Mouse (Mus musculus) embryo, embryonic 10 days (tissue): Measurements from ENCODE around the gene Nelfcd.

Source experiments
- DNase-seq: peaks from one replicate; pipeline ENCODE4 v3.0.0-alpha.2; 2015; ENCODE audit warnings: low spot score

Nelfcd gene

GRCm38 (mm10) chr2:174415731-174416310 is at the start of gene Nelfcd:
TSS of gene Nelfcd (plus strand) at chr2:174415804.
- DNase-seq, result peak; percentile 100

- no peak for DNase-seq
These were observed 49.0 kb upstream of the Nelfcd start for GRCm38 (mm10) chr2:174366571-174366970.

GRCm38 (mm10) chr2:174381021-174381420 is 34.6 kb upstream of the Nelfcd start:
- DNase-seq, result no peak

GRCm38 (mm10) chr2:174391936-174392335 is 23.7 kb upstream of the Nelfcd start:
- DNase-seq, result no peak

DNA sequence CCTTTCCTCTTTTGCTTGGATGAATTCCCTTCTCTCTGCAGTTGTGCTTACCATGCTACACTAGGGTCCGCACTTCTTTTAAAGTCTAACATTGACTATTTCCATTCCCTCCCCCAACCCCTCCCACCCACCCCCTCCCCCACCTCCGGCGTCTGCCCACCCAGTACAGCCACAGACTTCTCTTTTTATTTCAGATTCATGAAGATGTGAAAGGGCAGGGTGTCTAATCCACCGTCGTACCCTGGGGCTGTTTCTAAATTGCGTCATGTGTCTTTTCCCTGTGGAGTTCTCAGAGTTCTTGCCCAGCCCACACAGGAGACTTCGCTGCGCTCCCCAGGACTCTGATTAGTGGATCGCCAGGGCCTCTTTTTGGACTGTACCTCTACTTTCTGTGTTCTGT is 23.1 kb upstream of the Nelfcd start:
- no peak for DNase-seq

- DNase-seq, result no peak
These were observed 22.2 kb upstream of the Nelfcd start for GRCm38 (mm10) chr2:174393383-174393782.

DNA sequence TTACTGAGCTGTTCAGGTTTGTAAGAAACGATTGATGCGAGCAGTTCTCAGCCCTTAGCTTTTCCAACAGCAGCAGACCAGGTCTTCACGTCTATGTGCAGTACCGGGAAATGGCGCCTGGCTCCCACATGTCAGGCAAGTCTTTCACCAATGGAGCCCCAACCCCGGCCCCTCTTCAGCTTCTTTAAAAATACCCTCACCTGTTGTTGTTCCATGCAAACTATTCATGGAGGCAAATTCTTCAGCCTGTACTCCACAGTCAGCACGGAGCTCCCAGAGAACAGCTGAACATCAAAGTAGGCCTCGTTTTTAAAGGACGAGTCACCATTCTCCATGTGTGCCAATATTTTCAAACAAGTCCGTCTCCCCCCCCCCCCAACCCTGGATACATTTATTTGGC is 19.0 kb upstream of the Nelfcd start:
- DNase-seq, result no peak

DNA sequence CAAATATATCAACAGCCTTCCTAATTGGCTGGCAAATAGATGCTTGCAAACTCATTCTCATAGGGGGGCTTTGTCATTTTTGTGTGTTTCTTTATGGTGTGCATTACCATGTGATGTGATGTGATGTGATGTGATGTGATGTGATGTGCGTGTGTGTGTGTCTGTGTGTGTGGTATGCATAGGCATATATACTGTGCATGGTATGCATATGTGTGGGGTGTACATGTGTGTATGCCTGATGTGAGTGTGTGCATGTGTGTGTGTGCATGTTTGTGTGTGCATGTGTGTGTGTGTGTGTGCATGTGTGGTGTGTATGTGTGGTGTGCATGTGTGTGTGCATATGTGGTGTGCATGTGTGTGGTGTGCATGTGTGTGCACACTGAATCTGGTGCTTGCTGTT is 18.5 kb upstream of the Nelfcd start:
- DNase-seq, result no peak

DNA sequence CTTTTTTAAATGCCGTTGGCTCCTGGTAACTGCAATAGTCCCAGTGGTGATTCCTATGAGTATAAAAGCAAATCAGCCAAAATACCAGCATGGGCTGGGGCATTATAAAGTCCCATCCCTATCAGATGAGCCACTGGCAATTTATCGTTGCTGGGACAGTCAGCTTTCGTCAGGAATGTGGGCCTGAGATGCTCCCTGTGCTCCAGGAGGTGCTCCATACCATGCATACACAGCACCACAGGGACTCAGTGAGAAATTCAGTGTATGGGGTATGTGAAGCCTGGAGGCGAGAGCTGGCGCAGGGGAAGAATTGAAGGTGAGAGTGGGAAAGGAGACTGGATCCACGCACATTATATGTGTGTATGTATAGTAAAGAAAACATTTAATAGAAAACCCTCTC is 17.7 kb upstream of the Nelfcd start:
- DNase-seq, result no peak

GRCm38 (mm10) chr2:174400396-174400795 is 15.2 kb upstream of the Nelfcd start:
- DNase-seq, result no peak

DNA sequence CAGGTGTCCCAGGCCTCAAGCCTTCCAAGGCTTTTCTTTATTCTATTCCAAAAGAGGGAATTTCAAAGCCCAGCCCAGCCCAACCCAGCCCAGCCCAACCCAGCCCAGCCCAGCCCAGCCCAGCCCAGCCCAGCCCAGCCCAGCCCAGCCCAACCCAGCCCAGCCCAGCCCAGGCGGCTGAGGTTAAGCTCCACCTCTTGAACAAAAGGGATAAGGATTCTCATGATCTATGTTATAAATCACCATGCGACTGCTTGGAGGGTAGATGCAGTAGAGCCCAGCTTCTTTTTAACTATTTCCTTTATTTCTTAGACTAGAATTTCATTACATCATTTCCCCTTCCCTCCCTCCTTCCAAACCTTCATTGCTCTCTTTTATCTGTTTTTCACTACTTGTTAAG is 5.4 kb upstream of the Nelfcd start:
- DNase-seq, result no peak

DNA sequence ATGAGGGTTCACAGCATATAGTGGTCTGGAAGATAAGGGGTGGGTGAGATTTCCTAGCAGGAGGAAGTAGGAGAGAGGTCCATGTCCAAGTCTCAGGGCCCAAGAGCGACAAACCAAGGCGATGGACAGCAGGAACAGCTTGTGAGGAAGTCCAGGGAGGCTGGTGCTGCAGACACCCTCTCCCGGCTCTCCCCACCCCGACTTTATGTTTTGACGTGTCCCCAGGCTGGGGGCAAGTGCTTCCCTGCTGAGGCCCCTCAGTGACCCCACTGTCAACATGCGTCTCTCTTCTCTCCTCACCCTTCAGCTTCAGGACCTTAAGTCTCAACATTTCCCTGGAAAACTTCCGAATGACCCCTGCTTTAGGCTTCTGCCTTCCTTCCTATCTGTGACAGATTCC is 2.5 kb upstream of the Nelfcd start:
- no peak for DNase-seq

- no peak for DNase-seq
These were observed 438 bp upstream of the Nelfcd start for GRCm38 (mm10) chr2:174415001-174415730.

GRCm38 (mm10) chr2:174421107-174421506 is 5.5 kb downstream of the Nelfcd start:
- no peak for DNase-seq

GRCm38 (mm10) chr2:174424301-174425085 is 8.9 kb downstream of the Nelfcd start:
- DNase-seq, result no peak

- no peak for DNase-seq
These were observed 11.3 kb downstream of the Nelfcd start for GRCm38 (mm10) chr2:174426856-174427255.

DNA sequence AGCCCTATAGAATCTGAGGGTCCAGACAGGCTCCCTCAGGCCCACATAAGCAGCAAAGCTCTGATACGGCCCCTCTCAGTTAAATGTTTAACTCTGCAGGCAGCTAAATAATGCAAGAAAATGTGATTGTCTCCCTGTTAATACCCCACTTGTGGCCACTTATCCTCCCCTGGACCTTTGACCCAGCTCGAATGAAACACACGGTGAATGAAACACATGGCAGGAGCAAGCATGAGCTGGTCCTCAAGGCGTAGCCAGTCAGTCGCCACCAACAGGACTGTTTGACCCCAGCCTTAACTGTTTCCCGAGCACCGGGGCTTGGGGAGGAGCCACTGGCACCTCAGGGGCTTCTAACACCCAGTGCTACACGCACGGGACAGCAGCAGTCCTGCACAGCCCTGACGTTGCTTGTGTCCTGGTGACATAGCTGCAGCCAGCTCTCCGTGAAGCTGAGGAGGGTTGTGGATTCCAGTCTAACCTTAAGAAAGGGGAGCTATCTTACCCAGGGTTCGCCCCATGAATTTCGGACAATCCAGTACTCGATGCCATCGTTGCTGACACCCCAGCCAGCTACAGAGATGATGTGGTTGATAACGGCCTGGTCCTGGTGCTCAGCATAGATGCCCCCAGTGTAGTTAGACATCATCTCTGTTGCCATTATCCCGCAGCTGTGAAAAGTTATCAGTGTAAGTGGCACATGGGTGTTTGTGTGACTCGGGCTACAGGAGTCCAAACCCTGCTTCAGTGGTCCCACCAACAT is 12.7 kb downstream of the Nelfcd start:
- DNase-seq, result no peak

DNA sequence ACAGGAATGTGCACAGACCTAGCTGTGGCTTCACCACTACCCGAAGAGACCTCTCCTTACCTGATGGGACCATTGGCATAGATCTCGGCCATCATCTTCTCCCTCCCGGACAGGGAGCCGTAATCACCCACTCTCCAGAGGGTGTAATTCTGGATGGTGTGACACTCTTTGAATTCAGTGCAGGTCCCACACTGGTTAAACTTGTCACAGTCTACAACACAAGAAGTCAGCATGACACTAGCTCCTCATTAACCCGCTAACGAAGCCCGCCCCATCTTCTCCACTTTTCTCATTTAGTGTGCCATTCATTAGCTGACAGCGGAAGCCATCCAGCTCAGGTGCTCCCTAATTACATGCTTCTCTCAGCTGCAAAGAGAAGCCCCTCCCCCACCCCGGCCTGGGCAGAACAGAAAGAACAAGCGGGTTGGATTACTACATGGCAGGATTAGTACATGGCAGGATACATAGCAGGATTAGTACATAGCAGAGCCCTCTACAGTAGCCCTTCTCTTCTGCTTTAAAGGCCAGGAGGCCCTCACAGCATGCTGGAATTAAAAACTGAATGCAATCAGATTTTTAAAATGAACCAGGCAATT is 13.5 kb downstream of the Nelfcd start:
- DNase-seq, result no peak

GRCm38 (mm10) chr2:174434943-174435342 is 19.3 kb downstream of the Nelfcd start:
- no peak for DNase-seq

DNA sequence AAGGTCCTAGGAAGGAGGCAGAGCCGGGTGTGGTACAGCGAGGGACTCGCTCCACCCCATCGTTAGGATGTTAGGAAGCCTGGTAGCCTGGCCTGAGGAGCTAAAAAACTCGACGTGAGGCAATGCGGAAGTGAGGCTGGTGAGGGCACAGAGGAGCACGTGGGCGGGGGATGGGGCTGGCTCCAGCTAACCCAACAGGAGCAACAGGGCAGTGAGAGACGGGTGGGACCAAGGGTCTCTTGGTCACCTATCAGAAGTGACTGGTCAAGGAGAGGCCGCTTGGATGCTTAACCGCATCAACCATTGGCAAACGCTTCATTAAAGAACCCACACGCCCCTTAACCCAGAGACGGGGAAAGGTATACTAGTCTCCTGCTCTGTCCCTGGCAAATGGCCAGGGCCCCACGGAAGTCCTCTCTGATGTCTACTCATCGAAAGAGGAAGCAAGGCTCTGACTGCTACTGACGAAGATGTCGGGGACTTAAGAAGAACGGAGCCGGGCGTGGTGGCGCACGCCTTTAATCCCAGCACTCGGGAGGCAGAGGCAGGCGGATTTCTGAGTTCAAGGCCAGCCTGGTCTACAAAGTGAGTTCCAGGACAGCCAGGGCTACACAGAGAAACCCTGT is 20.6 kb downstream of the Nelfcd start:
- DNase-seq, result no peak

GRCm38 (mm10) chr2:174436916-174437696 is 21.5 kb downstream of the Nelfcd start:
- no peak for DNase-seq
